Mouse (Mus musculus): Measurements from ENCODE around the gene Eif4a3.

The Eif4a3 gene

DNA sequence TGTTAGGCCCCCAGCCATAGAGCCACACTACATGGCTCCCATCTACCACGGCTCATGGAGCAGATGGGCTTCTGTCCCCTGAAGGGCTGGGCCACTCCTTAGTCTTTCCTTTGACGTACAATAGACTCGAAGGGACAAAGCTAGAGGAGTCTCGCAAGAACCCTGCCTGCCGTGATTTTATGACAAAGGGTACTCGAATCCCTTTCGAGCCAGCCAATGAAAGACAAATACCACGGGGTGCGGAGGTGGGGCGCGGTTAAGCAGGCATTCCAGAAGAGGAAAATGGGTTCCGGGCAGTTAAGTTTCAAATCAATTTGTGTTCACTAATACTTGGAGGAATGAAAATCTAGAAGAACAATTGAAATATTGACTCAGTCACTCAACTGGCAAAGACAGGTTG, 60.4 kb downstream of the Eif4a3 start:
- no peak for DNase-seq (ENCODE audit: low spot score)

Measured in testis, postnatal 14 days (tissue).